Mouse (Mus musculus) embryonic fibroblast, embryonic 13.5 days (primary cell): ENCODE measurements around the gene B3gntl1.

Experiments
- CTCF ChIP-seq: IDR thresholded peaks from 2 replicates; pipeline ENCODE4 v1.5.1; 2011; ENCODE audit warnings: mild to moderate bottlenecking, control low read depth, low read length, moderate library complexity, borderline replicate concordance; ENCODE audit not compliant: insufficient read depth
- POLR2A ChIP-seq: IDR thresholded peaks from 2 replicates; pipeline ENCODE4 v1.6.1; 2011; ENCODE audit warnings: low read depth, mild to moderate bottlenecking, control low read depth, low read length, moderate library complexity

DNA sequence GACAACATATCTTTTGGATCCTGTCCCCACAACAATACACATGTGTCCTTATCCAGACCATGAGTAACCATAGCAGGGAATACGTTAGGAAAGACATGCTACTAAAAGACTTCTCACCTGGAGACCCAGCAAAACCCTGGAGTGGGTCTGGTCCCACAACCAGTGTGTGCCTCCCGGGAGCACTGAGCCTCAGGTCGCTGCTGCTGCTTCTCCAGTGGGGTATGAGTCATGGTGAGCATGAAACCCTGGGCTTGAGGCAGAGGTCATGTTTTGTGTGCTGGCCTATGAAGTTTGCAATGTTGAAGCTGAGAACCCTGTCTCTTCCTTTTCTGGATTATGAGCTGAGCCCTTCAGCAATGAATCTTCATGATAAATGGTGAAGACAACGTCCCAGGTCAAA lies 13.1 kb upstream of the B3gntl1 start:
- TF ChIP-seq POLR2A = no peak
- no peak for TF ChIP-seq CTCF
